Mouse (Mus musculus): Measurements from ENCODE around the gene AB124611. TPM values are rescaled to one million over a fixed set of nuclear protein-coding genes. Genes with fewer than 3 reads are reported as not detected.
"Not testable (repeated sequence)": the region's sequence is repeated elsewhere in the genome, so short reads cannot be mapped to it uniquely, and the experiment has no call there.

AB124611 gene
- polyA plus RNA-seq, 1 experiment from 2014 or later: 3.9 TPM

DNA sequence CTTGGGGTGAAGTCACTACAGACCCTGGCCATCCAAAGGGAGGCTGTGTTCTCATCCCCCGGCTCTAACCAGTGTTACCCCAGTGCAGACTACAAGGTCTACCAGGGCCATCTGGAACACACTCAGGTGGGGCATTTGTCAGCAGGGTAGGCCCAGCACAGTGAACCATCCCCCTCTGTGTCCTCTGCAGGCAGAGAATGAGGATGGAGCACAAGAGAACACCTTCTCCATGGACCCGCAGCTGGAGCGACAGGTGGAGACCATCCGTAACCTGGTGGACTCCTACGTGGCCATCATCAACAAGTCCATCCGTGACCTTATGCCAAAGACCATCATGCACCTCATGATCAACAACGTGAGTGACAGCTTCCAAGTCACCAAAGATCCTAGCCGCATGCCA is 22.6 kb upstream of the AB124611 start:
- peaks cover 76% of the 10 kb centered on the region for H3K36me3 ChIP-seq
- H3K4me1 ChIP-seq: no peaks in the 10 kb centered on the region
- 93% methylated on average over 8 of the region's 8 CpGs for WGBS
- no peak overlapping the region for H3K4me2 ChIP-seq (replicated peaks)
- no peak overlapping the region for H3K27ac ChIP-seq
- no peak overlapping the region for H3K9ac ChIP-seq
- ATAC-seq (ENCODE audit: insufficient number of reproducible peaks, insufficient read depth, low FRiP score, low TSS enrichment): no peak
- H3K27me3 ChIP-seq: no peaks in the 10 kb centered on the region
- no peaks in the 10 kb centered on the region for H3K9me3 ChIP-seq
- H3K4me3 ChIP-seq: no peak overlapping the region

- no peak overlapping the region for H3K9ac ChIP-seq
- ATAC-seq (ENCODE audit: insufficient number of reproducible peaks, insufficient read depth, low FRiP score, low TSS enrichment): no peak
- H3K36me3 ChIP-seq: peaks cover 69% of the 10 kb centered on the region
- H3K9me3 ChIP-seq: no peaks in the 10 kb centered on the region
- no peak overlapping the region for H3K27ac ChIP-seq
- H3K4me2 ChIP-seq (replicated peaks): no peak overlapping the region
- peaks cover 8% of the 10 kb centered on the region for H3K4me1 ChIP-seq
- H3K4me3 ChIP-seq: no peak overlapping the region
- no peaks in the 10 kb centered on the region for H3K27me3 ChIP-seq
These were observed 20.2 kb upstream of the AB124611 start for GRCm38 (mm10) chr9:21505767-21506166.

DNA sequence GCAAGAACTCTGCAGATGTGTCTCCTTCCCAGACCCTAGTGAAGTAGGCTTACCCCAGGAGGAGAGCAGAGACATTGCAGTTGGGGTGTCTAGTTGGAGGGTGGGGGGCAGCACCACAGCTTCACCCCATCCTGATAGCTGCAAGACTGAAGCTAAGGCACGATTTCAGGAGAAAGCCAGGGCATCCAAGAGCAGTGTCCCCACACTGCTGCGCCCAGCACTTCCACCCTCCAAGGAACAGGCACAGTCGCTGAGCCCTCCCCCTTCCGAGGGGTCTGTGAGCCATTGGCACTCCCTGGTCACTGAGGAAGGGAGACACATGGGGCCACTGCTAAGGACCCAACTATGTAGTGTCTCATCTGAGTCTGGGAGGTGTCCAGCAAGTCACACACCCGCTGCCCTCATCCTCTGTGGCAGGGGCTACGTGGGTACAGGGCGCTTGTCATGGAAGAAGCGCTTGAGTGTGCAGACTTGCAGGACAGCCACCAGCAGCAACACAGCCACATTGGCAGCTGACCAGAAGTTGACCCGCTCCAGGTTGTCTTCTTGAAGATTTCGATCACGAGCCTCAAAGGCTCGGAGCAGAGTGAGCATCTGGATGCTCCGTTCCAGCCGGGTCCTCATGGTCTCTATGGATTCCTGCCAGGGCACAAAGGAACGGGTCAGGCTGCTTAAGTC is 18.1 kb upstream of the AB124611 start:
- peaks cover 12% of the 10 kb centered on the region for H3K4me1 ChIP-seq
- no peaks in the 10 kb centered on the region for H3K27me3 ChIP-seq
- WGBS: 92% methylated on average over 15 of the region's 15 CpGs
- no peaks in the 10 kb centered on the region for H3K9me3 ChIP-seq
- H3K36me3 ChIP-seq: peaks cover 58% of the 10 kb centered on the region
- no peak overlapping the region for H3K27ac ChIP-seq
- H3K4me3 ChIP-seq: no peak overlapping the region
- H3K9ac ChIP-seq: no peak overlapping the region
- H3K4me2 ChIP-seq (replicated peaks): no peak overlapping the region
- no peak for ATAC-seq (ENCODE audit: insufficient number of reproducible peaks, insufficient read depth, low FRiP score, low TSS enrichment)

GRCm38 (mm10) chr9:21508871-21509404 is 17.0 kb upstream of the AB124611 start:
- ATAC-seq (ENCODE audit: insufficient number of reproducible peaks, insufficient read depth, low FRiP score, low TSS enrichment): no peak
- Histone ChIP-seq H3K27ac (no peak overlapping the region), H3K9me3 (no peaks in the 10 kb centered on the region), H3K4me2 (replicated peaks) (peak overlapping the region; percentile 64), H3K36me3 (peaks cover 49% of the 10 kb centered on the region), H3K9ac (peak overlapping the region; percentile 46), H3K4me1 (peaks cover 12% of the 10 kb centered on the region), H3K27me3 (no peaks in the 10 kb centered on the region), H3K4me3 (peak overlapping the region; percentile 50)
- WGBS: 71% methylated on average over 7 of the region's 7 CpGs

DNA sequence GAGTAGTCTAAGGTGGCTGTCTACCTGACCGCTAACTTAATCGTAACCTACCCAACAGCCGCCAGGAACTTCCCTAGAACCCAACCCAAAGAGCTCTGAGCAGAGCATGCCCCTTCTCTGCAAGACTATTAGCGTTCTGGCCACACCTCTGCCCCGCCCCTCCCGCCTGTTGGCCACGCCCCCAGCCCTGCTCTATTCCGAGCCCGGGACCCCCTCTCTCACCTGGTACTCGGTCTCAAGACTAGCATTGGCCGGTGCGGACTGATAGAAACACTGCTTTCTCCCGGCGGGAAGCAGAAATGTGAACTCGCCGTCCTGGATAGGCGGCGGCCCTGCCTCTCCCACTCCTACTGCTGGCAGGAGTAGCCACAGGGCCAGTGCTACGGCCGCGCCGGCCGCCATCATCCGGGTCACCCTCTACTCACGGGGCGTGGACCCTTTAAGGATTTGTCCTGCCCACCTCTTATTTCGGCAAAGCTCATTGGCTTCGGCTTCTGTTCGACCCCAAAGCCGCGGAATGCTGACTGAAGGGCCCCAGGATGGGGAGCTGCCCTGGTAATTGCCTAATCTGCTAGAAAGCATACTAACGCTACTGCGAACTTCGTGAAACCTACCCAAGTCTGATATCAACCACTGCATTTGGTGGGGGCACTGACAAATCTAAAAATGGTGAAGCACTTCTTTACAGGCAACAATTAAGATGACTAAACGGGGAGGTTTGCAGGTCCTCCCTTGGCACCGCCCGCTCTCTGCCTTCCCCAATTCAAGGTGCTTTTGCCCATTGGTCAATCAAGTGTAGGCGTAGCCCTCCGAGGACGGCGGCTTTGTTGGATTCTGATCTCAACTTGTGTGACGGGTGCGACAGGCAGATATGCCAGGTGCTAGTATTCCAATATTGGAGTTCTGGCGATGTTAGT is 15.9 kb upstream of the AB124611 start, which contains the start of gene Tmed1:
Tmed1 (minus strand) TSS at position 481 of the 917 bp plus-strand sequence.
- Histone ChIP-seq H3K27ac (peak within 1 kb of the TSS; percentile 76), H3K4me3 (peak within 1 kb of the TSS; percentile 50), H3K27me3 (no peaks in the 10 kb centered on the region), H3K36me3 (peaks cover 38% of the 10 kb centered on the region), H3K9ac (peak within 1 kb of the TSS; percentile 54), H3K9me3 (no peaks in the 10 kb centered on the region), H3K4me2 (replicated peaks) (peak within 1 kb of the TSS; percentile 64), H3K4me1 (peaks cover 12% of the 10 kb centered on the region)
- ATAC-seq (ENCODE audit: insufficient number of reproducible peaks, insufficient read depth, low FRiP score, low TSS enrichment): peak; percentile 95
- under 1% methylated on average over 44 of the region's 44 CpGs for WGBS

DNA sequence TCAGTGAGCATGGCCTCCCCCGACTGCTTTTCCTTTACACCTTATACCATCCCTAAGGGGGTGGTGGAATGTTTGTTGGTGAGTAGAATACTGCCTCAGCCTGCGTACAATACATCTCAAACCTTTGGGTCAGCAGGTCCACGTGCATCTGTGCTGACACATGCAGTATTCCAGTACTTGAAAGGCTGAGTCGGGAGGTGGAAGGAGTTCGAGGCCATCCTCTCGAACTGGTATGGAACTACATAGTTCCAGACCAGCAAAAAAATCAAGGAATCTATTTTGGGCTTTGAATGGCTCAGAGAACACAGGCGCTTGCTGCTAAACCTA is 15.3 kb upstream of the AB124611 start:
- Histone ChIP-seq H3K27me3 (no peaks in the 10 kb centered on the region), H3K27ac (peak overlapping the region; percentile 76), H3K4me3 (peak overlapping the region; percentile 50), H3K4me2 (replicated peaks) (peak overlapping the region; percentile 64), H3K9me3 (no peaks in the 10 kb centered on the region), H3K4me1 (peaks cover 12% of the 10 kb centered on the region), H3K36me3 (peaks cover 32% of the 10 kb centered on the region), H3K9ac (peak overlapping the region; percentile 54)
- ATAC-seq (ENCODE audit: insufficient number of reproducible peaks, insufficient read depth, low FRiP score, low TSS enrichment): 0 out of 2 replicates have a peak, but pooled peaks have one; percentile 1
- WGBS: 4% methylated on average over 7 of the region's 7 CpGs

- no peak for ATAC-seq (ENCODE audit: insufficient number of reproducible peaks, insufficient read depth, low FRiP score, low TSS enrichment)
- Histone ChIP-seq H3K27ac (0 out of 2 replicates have a peak overlapping the region, but pooled peaks have one; percentile 76), H3K9me3 (no peaks in the 10 kb centered on the region), H3K4me1 (peaks cover 12% of the 10 kb centered on the region), H3K9ac (peak overlapping the region; percentile 54; the same call in 1 of the 2 replicates), H3K27me3 (no peaks in the 10 kb centered on the region), H3K36me3 (peaks cover 28% of the 10 kb centered on the region), H3K4me3 (peak overlapping the region; percentile 50), H3K4me2 (replicated peaks) (peak overlapping the region; percentile 64)
- WGBS: 75% methylated on average over 9 of the region's 9 CpGs
These were observed 14.9 kb upstream of the AB124611 start for GRCm38 (mm10) chr9:21511052-21511451.

- WGBS: 98% methylated on average over 4 of the region's 4 CpGs
- Histone ChIP-seq H3K27me3 (no peaks in the 10 kb centered on the region), H3K36me3 (peaks cover 4% of the 10 kb centered on the region; the same call in 1 of the 2 replicates), H3K27ac (no peak overlapping the region), H3K4me2 (replicated peaks) (no peak overlapping the region), H3K9me3 (no peaks in the 10 kb centered on the region), H3K4me3 (no peak overlapping the region), H3K9ac (no peak overlapping the region), H3K4me1 (peaks cover 12% of the 10 kb centered on the region)
- ATAC-seq (ENCODE audit: insufficient number of reproducible peaks, insufficient read depth, low FRiP score, low TSS enrichment): no peak
These were observed 12.5 kb upstream of the AB124611 start for GRCm38 (mm10) chr9:21513466-21513865.

GRCm38 (mm10) chr9:21517947-21518495 is 8.0 kb upstream of the AB124611 start:
- WGBS: 74% methylated on average over 6 of the region's 6 CpGs

GRCm38 (mm10) chr9:21518690-21519089 is 7.3 kb upstream of the AB124611 start:
- H3K27me3 ChIP-seq; H3K9ac ChIP-seq; H3K36me3 ChIP-seq; H3K4me3 ChIP-seq; H3K4me2 ChIP-seq (replicated peaks); H3K9me3 ChIP-seq; ATAC-seq (ENCODE audit: insufficient number of reproducible peaks, insufficient read depth, low FRiP score, low TSS enrichment); H3K4me1 ChIP-seq; H3K27ac ChIP-seq: not testable (repeated sequence)
- WGBS: 86% methylated on average over 6 of the region's 6 CpGs

More at GRCm38 (mm10) chr9:21517947-21518495, 8.0 kb upstream of the AB124611 start:
- no peak overlapping the region for H3K27ac ChIP-seq
- no peak overlapping the region for H3K4me2 ChIP-seq (replicated peaks)
- no peaks in the 10 kb centered on the region for H3K4me1 ChIP-seq
- 0 out of 2 replicates have a peak, but pooled peaks cover 3% of the 10 kb centered on the region for H3K36me3 ChIP-seq
- H3K9me3 ChIP-seq: no peaks in the 10 kb centered on the region
- no peaks in the 10 kb centered on the region for H3K27me3 ChIP-seq
- ATAC-seq (ENCODE audit: insufficient number of reproducible peaks, insufficient read depth, low FRiP score, low TSS enrichment): no peak
- no peak overlapping the region for H3K4me3 ChIP-seq
- H3K9ac ChIP-seq: no peak overlapping the region

DNA sequence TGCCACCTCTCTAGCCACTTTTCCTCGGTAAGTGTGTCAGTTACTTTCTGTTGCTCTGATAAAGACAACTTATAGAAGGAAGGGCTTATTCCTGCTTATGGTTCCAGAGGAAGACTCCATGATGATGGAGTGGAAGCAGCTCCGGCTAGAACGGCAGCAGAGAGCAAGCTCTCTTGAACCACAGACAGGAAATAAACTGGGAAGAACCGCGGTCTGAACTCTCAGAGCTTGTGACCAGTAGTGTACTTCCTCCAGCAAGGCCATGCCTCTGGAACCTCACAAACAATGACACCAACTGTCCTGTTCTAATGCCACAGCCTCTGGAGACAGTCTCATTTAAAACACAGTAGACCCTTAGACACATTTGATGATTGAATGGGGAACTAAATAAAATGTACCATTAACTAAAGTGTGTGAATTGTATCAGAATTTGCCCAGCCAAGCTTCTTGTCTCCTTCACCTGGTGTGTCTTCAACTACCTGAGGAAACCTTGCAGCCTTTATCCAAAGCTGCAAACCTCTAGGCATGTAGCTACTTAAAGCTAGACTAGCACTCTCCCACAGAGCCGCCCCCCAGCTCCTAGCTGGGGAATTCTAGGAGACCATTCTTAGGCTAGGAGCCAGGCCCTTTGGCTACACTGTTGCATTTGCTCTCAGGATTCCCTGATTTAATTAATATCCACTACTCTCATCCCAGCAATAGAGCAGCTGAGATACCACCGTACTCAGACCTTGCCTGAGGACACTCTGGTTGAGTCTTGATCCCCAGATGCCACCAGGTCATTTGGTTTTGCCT is 637 bp upstream of the AB124611 start:
- no peaks in the 10 kb centered on the region for H3K9me3 ChIP-seq
- WGBS: 72% methylated on average over 7 of the region's 7 CpGs
- no peaks in the 10 kb centered on the region for H3K4me1 ChIP-seq
- H3K27ac ChIP-seq: no peak overlapping the region
- H3K9ac ChIP-seq: no peak overlapping the region
- H3K36me3 ChIP-seq: 0 out of 2 replicates have a peak, but pooled peaks cover 3% of the 10 kb centered on the region
- no peak for ATAC-seq (ENCODE audit: insufficient number of reproducible peaks, insufficient read depth, low FRiP score, low TSS enrichment)
- no peak overlapping the region for H3K4me2 ChIP-seq (replicated peaks)
- H3K27me3 ChIP-seq: no peaks in the 10 kb centered on the region
- no peak overlapping the region for H3K4me3 ChIP-seq

All from embryonic facial prominence, embryonic 12.5 days (tissue).